Mouse (Mus musculus) hindbrain, postnatal 0 days (tissue): Measurements from ENCODE around the gene Tppp3. TPM values are rescaled to one million over a fixed set of nuclear protein-coding genes. Genes with fewer than 3 reads are reported as not detected.

ENCODE experiments used
- ATAC-seq: fragments of 200-750 bp; cut with Nextera tagmentation; 2 replicates; pipeline ENCODE4 v1.8.0; 2017; ENCODE audit warnings: mild to moderate bottlenecking, moderate TSS enrichment, moderate library complexity
- DNase-seq: peaks from one replicate; pipeline ENCODE4 v3.0.0-alpha.2; 2015; ENCODE audit warnings: low spot score
- H3K27ac ChIP-seq: fragments of 300-500 bp; sonication (generic); 2 replicates; pipeline ENCODE4 v1.5.1; 2014; ENCODE audit warnings: mild to moderate bottlenecking
- H3K27me3 ChIP-seq: fragments of 300-500 bp; sonication (generic); 2 replicates; pipeline ENCODE4 v1.6.1; 2014; ENCODE audit warnings: low read length, mixed read lengths; ENCODE audit not compliant: insufficient read depth
- H3K36me3 ChIP-seq: fragments of 300-500 bp; sonication (generic); 2 replicates; pipeline ENCODE4 v1.6.1; 2014; ENCODE audit warnings: low read length, mixed read lengths; ENCODE audit not compliant: insufficient read depth
- H3K4me1 ChIP-seq: fragments of 300-500 bp; sonication (generic); 2 replicates; pipeline ENCODE4 v1.6.1; 2014; ENCODE audit warnings: antibody characterized with exemption, low read length, mixed read lengths; ENCODE audit not compliant: insufficient read depth
- H3K4me2 ChIP-seq: fragments of 300-500 bp; sonication (generic); 2 replicates; pipeline ENCODE4 v1.6.1; 2014; ENCODE audit warnings: low read depth, mild to moderate bottlenecking, low read length, moderate library complexity, mixed read lengths
- H3K4me3 ChIP-seq: fragments of 300-500 bp; sonication (generic); 2 replicates; pipeline ENCODE4 v1.5.1; 2014; ENCODE audit warnings: low read length
- H3K9ac ChIP-seq: fragments of 300-500 bp; sonication (generic); replicated peaks from 2 replicates; pipeline ENCODE4 v1.6.1; 2014; ENCODE audit warnings: mild to moderate bottlenecking, low read length, moderate library complexity, mixed read lengths
- H3K9me3 ChIP-seq: fragments of 300-500 bp; sonication (generic); 2 replicates; pipeline ENCODE4 v1.6.1; 2016; ENCODE audit warnings: low read length, mixed read lengths
- CTCF ChIP-seq: IDR thresholded peaks from 2 replicates; pipeline ENCODE4 v1.5.1; 2016; ENCODE audit warnings: antibody characterized with exemption, control low read depth, low read depth
- WGBS: fragments of 180-500 bp; shearing (Covaris S2); extraction: QIAGEN DNeasy Blood & Tissue Kit; methylation state at CpG from one replicate; pipeline ENCODE4 v1.1.7; 2014; 5-methylcytosine and 5-hydroxymethylcytosine counted together
- polyA plus RNA-seq: library from polyadenylated mRNA; unstranded; fragments of >200 nt; fragmentation: Nextera tagmentation; extraction: Ambion mirVana; gene quantifications from 2 replicates; pipeline ENCODE4 v1.2.1, GENCODE M21; 2015
- total RNA-seq: library from RNA; depleted of rRNA; stranded (reverse); fragments of >200 nt; gene quantifications from 2 replicates; pipeline ENCODE4 v1.2.3, GENCODE M21; 2014

Gene Tppp3
- total and polyA plus RNA-seq, 2 experiments from 2014 or later, result 108 to 197 TPM

DNA sequence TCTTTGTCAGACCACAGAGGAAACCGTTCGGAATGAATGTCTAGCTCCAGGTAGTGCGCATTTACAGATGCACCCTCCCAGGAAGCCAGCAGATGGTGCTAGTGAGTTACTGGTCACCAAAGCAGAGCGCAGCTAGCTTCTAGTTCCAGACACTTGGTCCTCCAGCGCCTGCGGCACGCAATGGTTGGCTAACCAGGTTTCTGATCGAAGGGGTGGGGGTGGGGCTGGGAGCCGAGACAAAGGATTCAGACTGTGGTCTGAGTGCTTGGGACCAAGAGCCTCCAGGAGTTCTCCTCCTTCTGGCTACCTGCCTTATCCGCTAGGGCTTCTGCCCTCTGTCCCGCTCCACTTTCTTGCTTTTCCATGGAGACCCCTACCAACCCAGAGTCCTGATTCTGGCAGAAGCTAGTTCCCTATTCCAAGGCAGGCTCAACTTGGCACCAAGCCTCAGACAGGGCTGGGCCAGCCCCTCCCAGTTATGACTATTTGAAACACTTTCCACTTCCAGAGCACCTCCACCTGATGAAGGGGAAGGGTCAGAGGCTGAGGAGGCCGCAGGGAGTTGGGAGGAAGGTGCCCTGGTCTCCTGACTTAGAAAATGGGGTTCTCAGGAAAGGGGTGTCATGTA lies 44.8 kb upstream of the Tppp3 start:
- H3K36me3 ChIP-seq, result no peaks in the 10 kb centered on the region; the same call in 1 of the 2 replicates
- H3K9me3 ChIP-seq, result no peaks in the 10 kb centered on the region
- H3K9ac ChIP-seq, result 0 out of 2 replicates have a peak overlapping the region, but pooled peaks have one; percentile 9
- peak overlapping the region; percentile 44 for H3K4me2 ChIP-seq
- no peak overlapping the region for H3K27ac ChIP-seq
- WGBS, result 11% methylated on average over 12 of the region's 12 CpGs
- no peak overlapping the region for H3K4me3 ChIP-seq
- TF ChIP-seq CTCF, result peak; percentile 94
- no peaks in the 10 kb centered on the region for H3K27me3 ChIP-seq
- ATAC-seq, result peak; percentile 82
- H3K4me1 ChIP-seq, result no peaks in the 10 kb centered on the region; the same call in 1 of the 2 replicates
- peak; percentile 91 for DNase-seq

GRCm38 (mm10) chr8:105514656-105515055 lies 43.3 kb upstream of the Tppp3 start:
- Histone ChIP-seq H3K36me3 (no peaks in the 10 kb centered on the region), H3K27me3 (no peaks in the 10 kb centered on the region), H3K9ac (no peak overlapping the region), H3K4me2 (no peak overlapping the region), H3K4me3 (no peak overlapping the region), H3K4me1 (no peaks in the 10 kb centered on the region; the same call in 1 of the 2 replicates), H3K27ac (no peak overlapping the region), H3K9me3 (no peaks in the 10 kb centered on the region)
- no peak for ATAC-seq
- 76% methylated on average over 5 of the region's 5 CpGs for WGBS
- DNase-seq, result no peak
- TF ChIP-seq CTCF, result no peak

DNA sequence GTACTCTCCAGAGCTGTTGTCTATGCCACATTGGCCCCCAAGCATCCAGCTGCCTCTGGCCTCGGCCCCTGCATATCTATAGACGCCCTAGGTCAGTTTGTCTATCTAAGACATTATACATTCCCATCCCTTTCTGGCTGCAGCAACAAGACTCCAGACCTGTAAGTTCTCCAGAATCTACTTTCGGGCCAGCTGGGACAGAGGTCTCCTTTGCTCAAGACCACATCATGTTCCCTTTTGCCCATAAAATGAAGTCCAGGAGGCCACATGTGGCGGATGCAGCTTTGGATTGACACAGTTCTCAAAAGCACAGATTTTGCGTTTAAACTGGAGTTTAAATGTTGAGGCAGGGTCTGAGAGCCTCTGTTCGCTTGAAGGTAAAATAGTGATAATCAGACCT lies 42.9 kb upstream of the Tppp3 start:
- no peak overlapping the region for H3K4me3 ChIP-seq
- no peak overlapping the region for H3K27ac ChIP-seq
- H3K9ac ChIP-seq, result no peak overlapping the region
- WGBS, result 93% methylated on average over 6 of the region's 6 CpGs
- H3K4me1 ChIP-seq, result no peaks in the 10 kb centered on the region; the same call in 1 of the 2 replicates
- no peaks in the 10 kb centered on the region for H3K36me3 ChIP-seq
- no peaks in the 10 kb centered on the region for H3K27me3 ChIP-seq
- H3K4me2 ChIP-seq, result no peak overlapping the region
- no peak for DNase-seq
- no peak for ATAC-seq
- no peak for TF ChIP-seq CTCF
- no peaks in the 10 kb centered on the region for H3K9me3 ChIP-seq

DNA sequence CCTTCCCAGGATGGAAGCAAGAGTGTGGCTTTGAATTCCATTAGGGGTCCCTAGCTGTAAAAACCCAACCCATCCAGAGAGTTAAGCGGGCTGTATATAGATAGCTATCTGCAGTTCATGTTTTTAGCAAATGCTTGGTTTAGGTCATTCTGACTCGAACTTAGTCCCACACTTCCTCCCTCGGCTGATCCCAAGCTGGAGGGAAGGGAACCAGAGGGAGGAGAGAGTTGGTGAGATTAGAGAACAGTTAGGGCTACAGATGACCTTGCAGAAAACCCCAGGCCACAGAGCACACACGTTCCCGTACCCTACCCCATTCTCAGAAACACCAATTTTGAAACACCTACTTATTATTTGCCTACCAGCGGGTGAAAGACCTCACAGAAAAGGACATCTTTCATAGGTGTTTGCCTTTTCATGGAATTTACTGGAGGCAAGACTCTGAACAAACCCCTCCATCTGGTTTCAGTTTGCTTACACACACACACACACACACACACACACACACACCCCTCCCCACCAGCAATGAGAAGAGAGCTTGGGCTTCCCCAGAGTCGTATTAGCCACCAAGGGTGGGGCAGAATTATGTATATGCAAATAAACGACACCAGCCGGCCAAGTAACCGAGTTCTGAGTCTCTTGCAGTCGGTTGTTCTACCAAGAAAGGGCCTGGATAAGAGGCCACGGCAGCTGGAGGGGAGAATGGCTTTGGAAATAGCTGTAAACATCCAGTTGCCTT lies 38.8 kb upstream of the Tppp3 start:
- WGBS, result 56% methylated on average over 12 of the region's 12 CpGs
- Histone ChIP-seq H3K36me3 (no peaks in the 10 kb centered on the region), H3K4me3 (no peak overlapping the region), H3K4me1 (no peaks in the 10 kb centered on the region), H3K27me3 (no peaks in the 10 kb centered on the region), H3K4me2 (no peak overlapping the region), H3K9ac (no peak overlapping the region), H3K9me3 (no peaks in the 10 kb centered on the region), H3K27ac (no peak overlapping the region)
- DNase-seq (no peak), ATAC-seq (no peak)
- TF ChIP-seq CTCF, result no peak

DNA sequence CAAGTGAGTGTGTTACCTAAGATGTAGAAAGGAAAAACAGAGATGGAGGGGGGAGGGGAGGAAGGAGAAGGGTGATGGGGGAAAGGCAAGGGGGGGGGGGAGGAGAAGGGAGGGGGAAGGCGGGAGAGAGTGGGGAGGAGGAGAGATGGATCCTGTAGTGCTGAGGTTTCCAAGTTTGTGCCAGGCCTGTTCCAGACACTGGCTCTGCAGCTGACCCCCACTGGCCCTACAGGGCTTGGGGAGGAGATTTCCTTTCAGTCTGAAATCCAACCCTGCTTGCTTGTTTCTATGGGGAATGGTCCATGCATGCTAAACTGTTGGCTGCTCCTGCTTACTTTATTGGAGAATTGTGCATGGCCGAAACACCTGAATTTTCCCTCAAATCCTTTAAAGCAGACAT lies 37.4 kb upstream of the Tppp3 start:
- Histone ChIP-seq H3K36me3 (no peaks in the 10 kb centered on the region), H3K27ac (0 out of 2 replicates have a peak overlapping the region, but pooled peaks have one; percentile 12), H3K4me3 (no peak overlapping the region), H3K27me3 (no peaks in the 10 kb centered on the region), H3K9me3 (no peaks in the 10 kb centered on the region), H3K4me2 (no peak overlapping the region), H3K9ac (no peak overlapping the region), H3K4me1 (no peaks in the 10 kb centered on the region)
- WGBS, result 30% methylated on average over 1 of the region's 2 CpGs
- DNase-seq (peak; percentile 50), ATAC-seq (peak; percentile 45; the same call in 1 of the 2 replicates)
- TF ChIP-seq CTCF, result no peak

DNA sequence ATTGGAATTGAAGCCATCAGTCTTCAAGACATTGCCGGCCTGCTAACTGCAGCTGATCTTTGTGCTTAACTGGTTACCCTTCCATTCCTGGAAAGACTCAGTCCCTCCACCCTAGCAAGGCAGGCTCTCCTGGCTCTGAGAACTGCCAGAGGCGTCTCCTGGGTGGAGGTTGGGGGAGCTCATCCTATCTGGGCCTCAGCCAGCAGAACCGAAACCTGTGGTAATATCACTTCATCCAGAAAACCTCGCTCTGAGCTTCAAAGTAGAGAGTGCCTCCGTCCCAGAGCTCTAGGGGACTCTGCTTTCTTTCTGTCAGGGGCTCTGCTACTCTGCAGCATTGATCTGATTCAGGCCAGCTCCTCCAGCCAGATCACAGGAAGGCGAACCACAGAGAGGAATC lies 35.7 kb upstream of the Tppp3 start:
- no peak overlapping the region for H3K9ac ChIP-seq
- H3K4me1 ChIP-seq, result no peaks in the 10 kb centered on the region
- no peak for TF ChIP-seq CTCF
- WGBS, result 77% methylated on average over 6 of the region's 6 CpGs
- H3K9me3 ChIP-seq, result no peaks in the 10 kb centered on the region
- H3K36me3 ChIP-seq, result no peaks in the 10 kb centered on the region
- no peak for ATAC-seq
- H3K27me3 ChIP-seq, result no peaks in the 10 kb centered on the region
- no peak overlapping the region for H3K4me2 ChIP-seq
- no peak for DNase-seq
- no peak overlapping the region for H3K27ac ChIP-seq
- no peak overlapping the region for H3K4me3 ChIP-seq

DNA sequence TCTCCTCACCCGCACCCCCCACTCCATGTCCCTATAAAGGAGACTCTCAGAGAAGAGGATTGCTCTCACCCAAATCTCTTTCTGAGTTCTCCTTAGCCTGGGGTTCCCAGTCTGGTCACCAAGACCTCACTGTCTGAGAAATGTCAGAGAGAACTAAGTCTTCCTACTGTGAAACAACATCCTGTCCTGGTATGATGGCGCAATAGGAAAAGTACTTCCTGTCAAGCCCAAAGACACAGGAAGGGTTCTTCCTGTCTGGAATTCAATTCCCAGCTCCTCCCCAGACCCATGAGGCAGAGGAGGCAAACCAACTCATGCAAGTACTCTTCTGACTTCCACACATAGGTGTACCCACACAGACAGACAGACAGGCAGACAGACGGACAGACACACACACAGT lies 33.3 kb upstream of the Tppp3 start:
- no peak overlapping the region for H3K9ac ChIP-seq
- ATAC-seq (no peak), DNase-seq (no peak)
- no peaks in the 10 kb centered on the region for H3K27me3 ChIP-seq
- no peak overlapping the region for H3K4me2 ChIP-seq
- H3K9me3 ChIP-seq, result no peaks in the 10 kb centered on the region
- no peak for TF ChIP-seq CTCF
- 95% methylated on average over 3 of the region's 3 CpGs for WGBS
- no peak overlapping the region for H3K27ac ChIP-seq
- no peaks in the 10 kb centered on the region for H3K36me3 ChIP-seq
- H3K4me3 ChIP-seq, result no peak overlapping the region
- H3K4me1 ChIP-seq, result no peaks in the 10 kb centered on the region
